Mouse (Mus musculus) CH12.LX (cell line): ENCODE results near the gene Zfp867.

Experiments
- MXI1 ChIP-seq: IDR thresholded peaks from 2 replicates; pipeline ENCODE4 v1.6.1; 2011; ENCODE audit warnings: mild to moderate bottlenecking, low read depth, low read length, improper control_type of control experiment
- ZNF384 ChIP-seq: IDR thresholded peaks from 2 replicates; pipeline ENCODE4 v1.6.1; 2012; ENCODE audit warnings: low read depth, low read length, improper control_type of control experiment, inconsistent platforms

- TF ChIP-seq MXI1 (peak; percentile 13; the same call in 1 of the 2 replicates), ZNF384 (no peak)
These were observed 22.0 kb downstream of the Zfp867 start for GRCm38 (mm10) chr11:59450230-59450771.
